Mouse (Mus musculus): ENCODE measurements around the gene Btbd9.

The Btbd9 gene

DNA sequence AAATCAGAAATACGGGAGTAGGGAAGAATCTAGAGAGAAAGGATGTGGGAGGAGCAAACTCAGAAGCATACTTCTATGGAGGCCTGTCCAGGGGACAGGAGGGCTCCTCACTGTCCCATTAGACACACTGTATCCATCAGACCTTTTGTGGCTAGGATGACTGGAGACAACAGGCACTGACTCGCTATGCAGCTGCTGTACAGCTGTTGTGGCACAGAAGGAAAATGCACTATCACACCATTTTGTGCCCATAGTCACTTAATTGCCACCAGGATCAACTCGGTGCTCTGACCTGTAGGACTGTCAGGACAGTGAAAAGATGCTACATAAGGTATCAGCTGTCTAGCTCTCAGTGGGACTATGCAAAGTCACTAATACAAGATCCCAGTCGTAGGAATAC, 266.7 kb downstream of the Btbd9 start:
- H3K4me1 ChIP-seq (replicated peaks; ENCODE audit: low read depth, low read length): no peaks in the 10 kb centered on the region
- no peak for TF ChIP-seq CTCF (conservative IDR thresholded peaks at IDR 0.05; ENCODE audit: low read length)
- TF ChIP-seq NANOG (IDR thresholded peaks at IDR 0.05; ENCODE audit: borderline replicate concordance, low read length): no peak
- no peak overlapping the region for H3K4me3 ChIP-seq (replicated peaks; ENCODE audit: low read length)

GRCm38 (mm10) chr17:30308889-30309288, 267.4 kb downstream of the Btbd9 start:
- no peaks in the 10 kb centered on the region for H3K36me3 ChIP-seq (ENCODE audit: insufficient read depth, low read length)
- H3K9me3 ChIP-seq (ENCODE audit: low read length): no peaks in the 10 kb centered on the region
- no peaks in the 10 kb centered on the region for H3K27me3 ChIP-seq (ENCODE audit: insufficient read depth, low read length)
- H3K4me1 ChIP-seq (replicated peaks; ENCODE audit: low read depth, low read length): no peaks in the 10 kb centered on the region
- TF ChIP-seq NANOG (IDR thresholded peaks at IDR 0.05; ENCODE audit: borderline replicate concordance, low read length) (no peak), CTCF (conservative IDR thresholded peaks at IDR 0.05; ENCODE audit: low read length) (no peak), POU5F1 (IDR thresholded peaks at IDR 0.05; ENCODE audit: borderline replicate concordance, low read length) (no peak)
- no peak overlapping the region for H3K4me3 ChIP-seq (replicated peaks; ENCODE audit: low read length)

More for the DNA sequence above, 266.7 kb downstream of the Btbd9 start:
- H3K27me3 ChIP-seq (ENCODE audit: insufficient read depth, low read length): no peaks in the 10 kb centered on the region
- peaks cover 4% of the 10 kb centered on the region for H3K9me3 ChIP-seq (ENCODE audit: low read length)
- no peaks in the 10 kb centered on the region for H3K36me3 ChIP-seq (ENCODE audit: insufficient read depth, low read length)

- Histone ChIP-seq H3K36me3 (ENCODE audit: insufficient read depth, low read length) (no peaks in the 10 kb centered on the region), H3K27me3 (ENCODE audit: insufficient read depth, low read length) (no peaks in the 10 kb centered on the region), H3K9me3 (ENCODE audit: low read length) (no peaks in the 10 kb centered on the region), H3K4me3 (replicated peaks; ENCODE audit: low read length) (no peak overlapping the region), H3K4me1 (replicated peaks; ENCODE audit: low read depth, low read length) (no peaks in the 10 kb centered on the region)
- no peak for TF ChIP-seq CTCF (conservative IDR thresholded peaks at IDR 0.05; ENCODE audit: low read length)
- no peak for TF ChIP-seq POU5F1 (IDR thresholded peaks at IDR 0.05; ENCODE audit: borderline replicate concordance, low read length)
These were observed 268.0 kb downstream of the Btbd9 start for GRCm38 (mm10) chr17:30308317-30308716.

- no peaks in the 10 kb centered on the region for H3K9me3 ChIP-seq (ENCODE audit: low read length)
- no peaks in the 10 kb centered on the region for H3K27me3 ChIP-seq (ENCODE audit: insufficient read depth, low read length)
- H3K4me1 ChIP-seq (replicated peaks; ENCODE audit: low read depth, low read length): no peaks in the 10 kb centered on the region
- H3K4me3 ChIP-seq (replicated peaks; ENCODE audit: low read length): no peak overlapping the region
- no peak for TF ChIP-seq CTCF (conservative IDR thresholded peaks at IDR 0.05; ENCODE audit: low read length)
- no peak for TF ChIP-seq NANOG (IDR thresholded peaks at IDR 0.05; ENCODE audit: borderline replicate concordance, low read length)
- no peak for TF ChIP-seq POU5F1 (IDR thresholded peaks at IDR 0.05; ENCODE audit: borderline replicate concordance, low read length)
- H3K36me3 ChIP-seq (ENCODE audit: insufficient read depth, low read length): no peaks in the 10 kb centered on the region
These were observed 269.1 kb downstream of the Btbd9 start for GRCm38 (mm10) chr17:30307168-30307567.

DNA sequence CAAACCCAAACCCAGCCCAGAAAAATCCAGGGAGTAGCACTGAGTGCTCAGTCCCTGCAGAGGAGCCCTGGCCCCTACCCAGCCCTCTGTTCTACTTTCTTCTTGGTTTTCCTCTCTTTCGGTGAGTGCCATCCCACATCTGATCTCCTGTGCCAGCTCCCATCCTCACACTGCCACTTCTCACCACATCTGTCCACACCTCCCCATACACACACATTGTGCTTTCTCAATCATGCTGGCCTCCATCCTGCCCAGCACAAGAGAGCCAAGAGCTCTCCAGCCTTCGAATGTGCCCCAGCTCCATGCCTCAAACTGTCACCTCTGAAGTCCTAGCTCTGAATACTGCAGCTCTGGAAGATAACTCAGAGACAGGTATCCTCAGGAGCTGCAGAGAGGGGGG, 271.5 kb downstream of the Btbd9 start:
- Histone ChIP-seq H3K9me3 (ENCODE audit: low read length) (no peaks in the 10 kb centered on the region), H3K27me3 (ENCODE audit: insufficient read depth, low read length) (no peaks in the 10 kb centered on the region)
- TF ChIP-seq CTCF (conservative IDR thresholded peaks at IDR 0.05; ENCODE audit: low read length) (no peak), POU5F1 (IDR thresholded peaks at IDR 0.05; ENCODE audit: borderline replicate concordance, low read length) (no peak), NANOG (IDR thresholded peaks at IDR 0.05; ENCODE audit: borderline replicate concordance, low read length) (no peak)

GRCm38 (mm10) chr17:30301338-30301737, 274.9 kb downstream of the Btbd9 start:
- no peak for TF ChIP-seq NANOG (IDR thresholded peaks at IDR 0.05; ENCODE audit: borderline replicate concordance, low read length)
- TF ChIP-seq CTCF (conservative IDR thresholded peaks at IDR 0.05; ENCODE audit: low read length): no peak
- no peak for TF ChIP-seq POU5F1 (IDR thresholded peaks at IDR 0.05; ENCODE audit: borderline replicate concordance, low read length)
- Histone ChIP-seq H3K4me3 (replicated peaks; ENCODE audit: low read length) (no peak overlapping the region), H3K27me3 (ENCODE audit: insufficient read depth, low read length) (no peaks in the 10 kb centered on the region), H3K9me3 (ENCODE audit: low read length) (no peaks in the 10 kb centered on the region), H3K36me3 (ENCODE audit: insufficient read depth, low read length) (no peaks in the 10 kb centered on the region), H3K4me1 (replicated peaks; ENCODE audit: low read depth, low read length) (peaks cover 16% of the 10 kb centered on the region)

More for the DNA sequence above, 271.5 kb downstream of the Btbd9 start:
- no peaks in the 10 kb centered on the region for H3K4me1 ChIP-seq (replicated peaks; ENCODE audit: low read depth, low read length)
- no peak overlapping the region for H3K4me3 ChIP-seq (replicated peaks; ENCODE audit: low read length)
- no peaks in the 10 kb centered on the region for H3K36me3 ChIP-seq (ENCODE audit: insufficient read depth, low read length)

- TF ChIP-seq POU5F1 (IDR thresholded peaks at IDR 0.05; ENCODE audit: borderline replicate concordance, low read length): no peak
- TF ChIP-seq NANOG (IDR thresholded peaks at IDR 0.05; ENCODE audit: borderline replicate concordance, low read length): no peak
- TF ChIP-seq CTCF (conservative IDR thresholded peaks at IDR 0.05; ENCODE audit: low read length): no peak
- Histone ChIP-seq H3K9me3 (ENCODE audit: low read length) (no peaks in the 10 kb centered on the region), H3K36me3 (ENCODE audit: insufficient read depth, low read length) (no peaks in the 10 kb centered on the region), H3K27me3 (ENCODE audit: insufficient read depth, low read length) (no peaks in the 10 kb centered on the region), H3K4me1 (replicated peaks; ENCODE audit: low read depth, low read length) (peaks cover 23% of the 10 kb centered on the region), H3K4me3 (replicated peaks; ENCODE audit: low read length) (no peak overlapping the region)
These were observed 278.9 kb downstream of the Btbd9 start for GRCm38 (mm10) chr17:30297432-30297831.

DNA sequence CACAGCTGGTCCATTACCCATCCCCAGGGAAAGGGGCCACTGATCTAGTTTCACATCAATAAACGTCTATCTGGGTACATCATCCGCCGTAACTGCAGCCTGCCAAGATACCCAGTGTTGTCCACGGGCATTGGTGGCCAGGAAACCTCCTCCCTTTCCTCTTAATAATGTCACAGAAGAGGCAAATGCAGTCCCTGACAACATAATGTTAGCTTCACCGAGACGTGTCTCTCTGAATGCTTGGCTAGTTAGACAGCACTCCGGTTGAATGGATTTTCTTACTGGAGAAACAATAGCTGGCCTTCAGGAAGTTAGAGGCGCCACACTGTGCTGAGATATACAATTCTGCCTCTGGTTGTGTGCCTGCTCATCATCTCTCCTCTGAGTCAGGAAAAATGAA, 280.2 kb downstream of the Btbd9 start:
- Histone ChIP-seq H3K4me3 (replicated peaks; ENCODE audit: low read length) (no peak overlapping the region), H3K4me1 (replicated peaks; ENCODE audit: low read depth, low read length) (peaks cover 23% of the 10 kb centered on the region), H3K9me3 (ENCODE audit: low read length) (no peaks in the 10 kb centered on the region), H3K27me3 (ENCODE audit: insufficient read depth, low read length) (no peaks in the 10 kb centered on the region), H3K36me3 (ENCODE audit: insufficient read depth, low read length) (no peaks in the 10 kb centered on the region)
- no peak for TF ChIP-seq NANOG (IDR thresholded peaks at IDR 0.05; ENCODE audit: borderline replicate concordance, low read length)
- no peak for TF ChIP-seq POU5F1 (IDR thresholded peaks at IDR 0.05; ENCODE audit: borderline replicate concordance, low read length)
- no peak for TF ChIP-seq CTCF (conservative IDR thresholded peaks at IDR 0.05; ENCODE audit: low read length)

DNA sequence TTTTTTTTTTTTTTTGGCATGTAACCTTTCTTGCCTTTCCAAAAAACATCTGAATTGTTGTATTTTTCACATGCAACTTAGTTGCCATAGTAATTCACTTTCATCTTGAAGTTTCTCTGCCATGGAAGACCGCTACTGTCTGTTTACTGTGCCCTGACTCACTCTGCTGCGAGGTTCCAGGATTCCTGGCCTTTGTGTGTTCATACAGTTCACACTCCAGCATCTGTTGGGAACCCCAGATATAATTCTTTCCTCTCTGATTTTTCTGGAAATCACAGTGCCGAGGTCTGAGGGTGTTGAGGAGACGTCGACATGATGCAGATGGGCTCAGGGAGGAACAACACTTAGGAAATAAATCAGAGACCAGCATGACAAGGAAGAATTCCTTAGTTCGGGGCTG, 283.6 kb downstream of the Btbd9 start:
- Histone ChIP-seq H3K36me3 (ENCODE audit: insufficient read depth, low read length) (no peaks in the 10 kb centered on the region), H3K4me3 (replicated peaks; ENCODE audit: low read length) (no peak overlapping the region), H3K27me3 (ENCODE audit: insufficient read depth, low read length) (no peaks in the 10 kb centered on the region), H3K9me3 (ENCODE audit: low read length) (no peaks in the 10 kb centered on the region), H3K4me1 (replicated peaks; ENCODE audit: low read depth, low read length) (peaks cover 30% of the 10 kb centered on the region)
- TF ChIP-seq CTCF (conservative IDR thresholded peaks at IDR 0.05; ENCODE audit: low read length) (no peak), POU5F1 (IDR thresholded peaks at IDR 0.05; ENCODE audit: borderline replicate concordance, low read length) (no peak), NANOG (IDR thresholded peaks at IDR 0.05; ENCODE audit: borderline replicate concordance, low read length) (no peak)
